In the genomic region with DNA sequence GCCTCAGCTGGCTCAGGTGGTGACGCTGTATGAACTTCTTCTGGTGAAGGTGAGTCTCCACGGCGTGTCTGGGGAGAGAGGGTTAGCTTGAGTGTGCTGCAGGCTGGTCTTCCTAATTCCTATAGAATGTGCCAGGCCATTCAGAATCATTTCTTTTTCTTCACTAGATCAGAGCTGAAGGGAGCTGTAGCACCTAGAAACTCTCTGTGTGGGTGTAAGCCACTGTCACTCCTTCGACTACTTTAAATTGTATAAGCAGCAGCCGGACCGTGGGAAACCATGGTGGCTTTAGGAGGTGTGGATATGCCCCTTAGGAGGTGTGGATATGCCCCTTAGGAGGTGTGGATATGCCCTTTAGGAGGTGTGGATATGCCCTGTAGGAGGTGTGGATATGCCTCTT, we compare ENCODE assay signal across 34 mouse cellular contexts.
"Had no signal": no experiment of that assay in that cellular context is flagged by ENCODE, and none has a peak within 500 bp of the region (broad histone marks: within the 10 kb centered on the region; RNA-seq: fewer than 3 reads in every experiment).

No protein-coding gene starts in this region.

- H3K27me3 ChIP-seq: heart, embryonic 12.5 days; heart, embryonic 13.5 days; heart, embryonic 15.5 days; hindbrain, embryonic 12.5 days; hindbrain, embryonic 13.5 days; hindbrain, embryonic 15.5 days; intestine, embryonic 15.5 days; kidney, embryonic 15.5 days had no signal

- H3K27ac ChIP-seq: heart, embryonic 10.5 days; heart, embryonic 13.5 days; heart, embryonic 15.5 days; hindbrain, embryonic 10.5 days; hindbrain, embryonic 12.5 days; hindbrain, embryonic 13.5 days; hindbrain, embryonic 14.5 days; hindbrain, embryonic 15.5 days; hindbrain, postnatal 0 days; intestine, embryonic 15.5 days; kidney, embryonic 15.5 days; kidney, postnatal 0 days; layer of hippocampus, adult 2 months had no signal

- DNase-seq: heart, postnatal 10 days; heart, postnatal 14 days; heart, postnatal 36 days; heart, postnatal 4 days; kidney, adult 11 months; kidney, adult 18-20 months; kidney, adult 2 months; kidney, adult 8-10 months; kidney, adult 9 months; kidney, postnatal 10 days; kidney, postnatal 14 days; kidney, postnatal 25 days; kidney, postnatal 36 days; kidney, postnatal 4 days; layer of hippocampus, adult 9-11 months; layer of hippocampus, postnatal 36 days had no signal

- H3K9me3 ChIP-seq: heart, embryonic 10.5 days; heart, embryonic 12.5 days; heart, embryonic 13.5 days; heart, embryonic 15.5 days; hindbrain, embryonic 10.5 days; hindbrain, embryonic 12.5 days; hindbrain, embryonic 13.5 days; hindbrain, embryonic 15.5 days; intestine, embryonic 15.5 days; kidney, embryonic 15.5 days had no signal

- H3K9ac ChIP-seq: heart, embryonic 12.5 days; heart, embryonic 13.5 days; heart, embryonic 15.5 days; hindbrain, embryonic 12.5 days; hindbrain, embryonic 13.5 days; hindbrain, embryonic 14.5 days; hindbrain, embryonic 15.5 days; intestine, embryonic 15.5 days; kidney, embryonic 15.5 days had no signal

- ATAC-seq: hindbrain, embryonic 16.5 days; hindbrain, postnatal 0 days; inflammation-experienced regulatory T-cells, adult 6 months; intestine, embryonic 15.5 days; intestine, embryonic 16.5 days had no signal

- H3K4me1 ChIP-seq: heart, embryonic 10.5 days; heart, embryonic 12.5 days; heart, embryonic 13.5 days; heart, embryonic 15.5 days; hindbrain, embryonic 12.5 days; hindbrain, embryonic 15.5 days; intestine, embryonic 15.5 days; kidney, embryonic 15.5 days had no signal

- H3K4me2 ChIP-seq: heart, embryonic 11.5 days; heart, embryonic 12.5 days; heart, embryonic 13.5 days; heart, embryonic 15.5 days; hindbrain, embryonic 12.5 days; hindbrain, embryonic 13.5 days; hindbrain, embryonic 14.5 days; hindbrain, embryonic 15.5 days; intestine, embryonic 15.5 days; kidney, embryonic 15.5 days had no signal

- H3K4me3 ChIP-seq: heart, embryonic 10.5 days; heart, embryonic 12.5 days; heart, embryonic 13.5 days; heart, embryonic 15.5 days; hindbrain, embryonic 10.5 days; hindbrain, embryonic 12.5 days; hindbrain, embryonic 13.5 days; hindbrain, embryonic 15.5 days; intestine, embryonic 15.5 days; kidney, embryonic 15.5 days; layer of hippocampus, adult 2 months had no signal
